8 mouse cellular contexts compared by ENCODE assay signal in the genomic region with DNA sequence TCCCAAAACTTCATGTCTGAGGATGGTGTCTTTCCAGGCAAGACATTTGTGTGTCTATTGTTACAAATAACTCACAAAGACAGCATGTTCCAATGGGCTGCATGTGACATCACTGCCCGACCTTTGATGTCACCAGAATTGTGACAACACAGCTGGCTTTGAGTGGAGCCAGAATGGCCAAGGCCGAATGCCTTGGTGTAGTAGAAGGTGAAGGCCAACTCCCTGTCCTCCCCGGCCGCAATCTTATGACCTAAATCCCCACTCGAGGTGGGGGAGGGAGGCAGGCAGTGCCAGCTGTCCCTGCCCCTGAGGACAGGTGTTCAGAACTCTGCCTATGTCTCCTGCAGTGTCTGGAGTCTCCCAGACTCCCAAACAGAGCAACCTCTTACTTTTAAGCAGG. TPM values are rescaled to one million over a fixed set of nuclear protein-coding genes. Genes with fewer than 3 reads are reported as not detected.
DNase-seq lines count a peak whose midpoint lies in the region; ATAC-seq and TF ChIP-seq lines count a peak whose summit lies in the region.

No protein-coding gene starts in this region.

- peaks cover 63% of the 10 kb centered on the region for H3K4me1 ChIP-seq in hindbrain, embryonic 13.5 days (replicated peaks)
- peaks cover 24% of the 10 kb centered on the region; the same call in 1 of the 2 replicates for H3K4me1 ChIP-seq in lung, postnatal 0 days (ENCODE audit: insufficient read depth, low read depth, low read length)

- no peak for TF ChIP-seq CTCF in lung, postnatal 0 days (IDR thresholded peaks at IDR 0.05)

- H3K9me3 ChIP-seq in hindbrain, embryonic 13.5 days, result no peaks in the 10 kb centered on the region
- H3K9me3 ChIP-seq in lung, postnatal 0 days (ENCODE audit: low read length), result no peaks in the 10 kb centered on the region

- H3K4me2 ChIP-seq in hindbrain, embryonic 13.5 days, result peak overlapping the region; percentile 81
- peak overlapping the region; percentile 99 for H3K4me2 ChIP-seq in lung, postnatal 0 days (replicated peaks; ENCODE audit: low read depth, low read length)

- ATAC-seq in hindbrain, embryonic 13.5 days (ENCODE audit: low FRiP score), result no peak
- no peak for ATAC-seq in lung, postnatal 0 days
- ATAC-seq in granulocyte monocyte progenitor cell, adult 5-6 weeks (replicated peaks; ENCODE audit: poor library complexity, severe bottlenecking), result no peak

- H3K27ac ChIP-seq in hindbrain, embryonic 13.5 days, result no peak overlapping the region
- peak overlapping the region; percentile 47; the same call in 1 of the 2 replicates for H3K27ac ChIP-seq in lung, postnatal 0 days (ENCODE audit: low read length)

- peak overlapping the region; percentile 90 for H3K9ac ChIP-seq in hindbrain, embryonic 13.5 days
- H3K9ac ChIP-seq in lung, postnatal 0 days (replicated peaks; ENCODE audit: low read depth), result no peak overlapping the region

- DNase-seq in cerebellum, adult 9-10 months, result peak; percentile 48
- no peak for DNase-seq in cerebellum, adult 18-20 months
- DNase-seq in adrenal gland, adult 8-10 months, result peak; percentile 80
- DNase-seq in lung, postnatal 0 days (ENCODE audit: low spot score), result peak; percentile 56
- DNase-seq in ovary, postnatal 14 days (ENCODE audit: low spot score), result no peak
- no peak for DNase-seq in urinary bladder, adult 2 months (ENCODE audit: low spot score)

- peaks cover 13% of the 10 kb centered on the region; the same call in 1 of the 2 replicates for H3K27me3 ChIP-seq in hindbrain, embryonic 13.5 days
- peaks cover 5% of the 10 kb centered on the region for H3K27me3 ChIP-seq in lung, postnatal 0 days (replicated peaks; ENCODE audit: insufficient read depth, low read length)

- no peaks in the 10 kb centered on the region for H3K36me3 ChIP-seq in hindbrain, embryonic 13.5 days
- H3K36me3 ChIP-seq in lung, postnatal 0 days (ENCODE audit: insufficient read depth, low read length), result no peaks in the 10 kb centered on the region

- TF ChIP-seq EP300 in lung, postnatal 0 days (IDR thresholded peaks at IDR 0.05), result no peak

- peak overlapping the region; percentile 82 for H3K4me3 ChIP-seq in hindbrain, embryonic 13.5 days
- H3K4me3 ChIP-seq in lung, postnatal 0 days (ENCODE audit: low read depth, low read length), result peak overlapping the region; percentile 73

- 13% methylated on average over 5 of the region's 5 CpGs for WGBS in hindbrain, embryonic 13.5 days
- 26% methylated on average over 5 of the region's 5 CpGs for WGBS in lung, postnatal 0 days

RNA-seq across cellular contexts. Expression of gene Fam222a, which starts 1.0 kb away (rescaled TPM):
- total RNA-seq in adrenal gland, adult 8-10 months (2022), result 10 to 100 TPM; 28.1 to 47.2 (median 33.7) TPM
- 5.8 and 6.4 TPM in 2 replicates for polyA plus RNA-seq in hindbrain, embryonic 13.5 days (2015; fragmentation: Nextera tagmentation; extraction: Ambion mirVana)
- polyA plus RNA-seq in lung, postnatal 0 days (2015; fragmentation: Nextera tagmentation; extraction: Ambion mirVana), result 1.9 and 2.3 TPM in 2 replicates
- total RNA-seq in granulocyte monocyte progenitor cell, adult 5-6 weeks (2014; fragmentation: Nextera tagmentation), result 0.34 and 2.0 TPM in 2 replicates
- not detected in 2 replicates for total RNA-seq in granulocyte monocyte progenitor cell, adult 5-6 weeks (2017)
- 0.17 and 0.29 TPM in 2 replicates for polyA plus RNA-seq in urinary bladder, adult 2 months (2012; rRNA removed)

Comparison
In these comparisons a context has a peak if more than half of its experiments do, and no peak if none do; other contexts are left out.
1. DNase-seq: peak in cerebellum, adult 9-10 months (single experiment), adrenal gland, adult 8-10 months (single experiment) and lung, postnatal 0 days (single experiment); none in cerebellum, adult 18-20 months (0 of 2), ovary, postnatal 14 days (single experiment) and urinary bladder, adult 2 months (single experiment).